Mouse (Mus musculus) B cell, adult (primary cell): Measurements from ENCODE around the gene Muc3a. TPM values are rescaled to one million over a fixed set of nuclear protein-coding genes. Genes with fewer than 3 reads are reported as not detected.

Experiments
- total RNA-seq: library from RNA; stranded (reverse); gene quantifications from 4 replicates; pipeline ENCODE4 v1.2.4, GENCODE M21; 2023; ENCODE audit not compliant: inconsistent age

Muc3a gene
- total RNA-seq = 10.4 to 13.8 TPM (median 11.2 TPM) in 4 replicates

DNA sequence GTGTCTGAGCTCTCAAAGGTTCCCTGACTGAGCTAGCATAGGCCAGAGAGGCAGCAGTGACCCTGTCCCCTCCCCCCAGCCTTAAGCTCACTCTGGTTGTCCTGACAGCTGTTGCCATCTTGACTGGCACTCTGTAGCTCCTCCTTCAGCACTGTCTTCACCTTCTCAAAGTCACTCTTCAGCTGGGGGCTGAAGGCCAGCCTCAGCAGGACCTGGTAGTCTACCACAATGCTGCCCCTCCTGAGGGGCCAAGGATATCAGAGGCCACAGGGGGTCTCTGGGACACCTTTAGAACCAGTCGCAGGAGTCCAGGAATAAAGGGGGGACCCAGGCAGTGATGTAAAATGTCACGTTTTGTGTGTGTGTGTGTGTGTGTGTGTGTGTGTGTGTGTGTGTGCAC lies at the start of gene Muc3a:
Muc3a (minus strand) TSS at position 101 of the 400 bp plus-strand sequence.

Other genes with a start within 250 kb of the Muc3a start
- 0.35 to 1.4 TPM in 2 of 4 replicates, not detected in the others for gene Cldn15, start 245.8 kb downstream of the Muc3a start, total RNA-seq
- 19.4 to 29.8 TPM (median 27.6 TPM) in 4 replicates for gene Plod3, start 225.4 kb downstream of the Muc3a start, total RNA-seq
- 21.9 to 29.1 TPM (median 27.2 TPM) in 4 replicates for gene Znhit1, start 224.4 kb downstream of the Muc3a start, total RNA-seq
- 0.94 to 1.9 TPM (median 1.4 TPM) in 4 replicates for gene Vgf, start 186.0 kb downstream of the Muc3a start, total RNA-seq
- 21.2 to 26.8 TPM (median 22.0 TPM) in 4 replicates for gene Ap1s1, start 166.3 kb downstream of the Muc3a start, total RNA-seq
- gene Serpine1, start 140.1 kb downstream of the Muc3a start, total RNA-seq = not detected in 4 replicates
- 58.3 to 72.3 TPM (median 64.2 TPM) in 4 replicates for gene Trim56, start 96.2 kb downstream of the Muc3a start, total RNA-seq
- not detected in 4 replicates for gene Muc3, start 63.1 kb downstream of the Muc3a start, total RNA-seq
- 0.32 to 0.48 TPM (median 0.41 TPM) in 4 replicates for gene Ache, start 75.1 kb upstream of the Muc3a start, total RNA-seq
- 0.51 to 2.0 TPM (median 1.1 TPM) in 4 replicates for gene Ufsp1, start 82.2 kb upstream of the Muc3a start, total RNA-seq
- gene Srrt, start 95.3 kb upstream of the Muc3a start, total RNA-seq = 401 to 449 TPM (median 426 TPM) in 4 replicates
- 7.3 to 8.7 TPM (median 8.2 TPM) in 4 replicates for gene Trip6, start 102.0 kb upstream of the Muc3a start, total RNA-seq
- 19.7 to 22.5 TPM (median 20.8 TPM) in 4 replicates for gene Slc12a9, start 121.2 kb upstream of the Muc3a start, total RNA-seq
- gene Ephb4, start 137.7 kb upstream of the Muc3a start, total RNA-seq = not detected in 4 replicates